Mouse (Mus musculus): ENCODE results near the gene 1700017B05Rik.
"Not testable (repeated sequence)": the region's sequence is repeated elsewhere in the genome, so short reads cannot be mapped to it uniquely, and the experiment has no call there.

The 1700017B05Rik gene

DNA sequence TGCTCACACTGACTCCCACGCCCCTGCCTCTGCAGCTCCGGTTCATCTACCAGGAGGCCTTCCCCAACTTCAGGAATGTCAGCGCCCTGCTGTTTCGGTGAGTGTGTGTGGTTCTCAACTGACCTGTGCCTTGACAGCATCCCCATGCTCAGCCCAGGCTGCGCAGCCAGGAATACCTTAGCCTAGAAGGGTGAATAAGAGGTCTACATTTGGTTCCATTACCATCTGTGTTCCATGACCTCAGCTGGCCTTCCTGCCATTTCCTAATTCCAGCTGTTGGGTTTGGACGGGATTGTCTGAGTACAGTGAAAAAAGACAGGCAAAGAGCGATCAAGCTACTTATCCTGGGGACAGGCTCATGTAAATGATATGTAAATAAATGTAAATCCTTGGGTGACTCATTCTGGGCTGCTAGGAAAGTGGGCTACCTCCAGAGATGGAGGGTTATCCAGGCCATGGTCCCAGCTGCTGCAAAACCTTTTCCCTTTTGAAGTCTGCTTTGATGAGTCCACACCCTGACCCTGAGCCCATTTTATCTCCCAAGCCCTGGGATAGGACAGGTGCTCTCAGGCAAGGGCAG is 18.2 kb downstream of the 1700017B05Rik start:
- DNase-seq (ENCODE audit: low spot score), result no peak

GRCm38 (mm10) chr9:57242916-57243315 is 19.5 kb downstream of the 1700017B05Rik start:
- DNase-seq (ENCODE audit: low spot score), result no peak

DNA sequence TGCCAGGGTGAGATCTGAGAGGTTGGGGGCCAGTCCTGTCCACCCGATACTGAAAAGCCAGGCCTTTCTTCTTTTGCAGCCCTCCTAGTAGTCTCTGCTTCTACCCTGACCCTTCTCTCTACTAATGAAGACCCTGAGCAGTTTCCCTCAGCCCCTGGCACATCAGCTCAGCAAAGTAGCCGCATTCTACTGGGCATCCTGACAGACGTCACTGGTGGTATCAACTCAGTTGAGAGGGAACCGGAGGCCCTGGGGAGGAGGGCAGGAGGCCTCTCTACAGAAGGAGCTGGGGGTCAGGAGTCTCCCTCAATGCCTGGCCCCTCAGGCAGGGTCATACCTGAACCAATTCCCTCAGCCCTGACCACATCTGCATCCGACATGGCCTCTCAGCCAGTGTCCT is 21.3 kb downstream of the 1700017B05Rik start:
- no peak for DNase-seq (ENCODE audit: low spot score)

DNA sequence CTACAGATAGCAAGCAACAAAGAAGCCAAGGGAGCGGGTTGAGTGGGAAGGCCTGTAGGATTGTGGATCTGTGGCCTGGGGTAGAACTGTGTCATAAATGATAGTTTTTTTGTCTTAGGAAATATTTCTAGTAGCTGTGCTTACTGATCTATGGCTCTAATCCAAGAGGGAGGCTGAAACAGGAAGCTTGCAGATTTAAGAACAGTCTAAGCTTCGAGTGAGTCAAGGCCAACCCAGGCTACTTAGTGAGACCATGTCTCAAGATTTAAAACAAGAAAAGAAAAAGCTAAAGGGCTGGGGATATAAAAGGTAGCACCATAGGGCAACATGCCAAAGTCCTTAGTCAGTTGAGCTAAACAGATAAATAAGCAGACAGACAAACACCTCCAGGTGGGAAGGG is 24.2 kb downstream of the 1700017B05Rik start:
- DNase-seq (ENCODE audit: low spot score), result no peak

GRCm38 (mm10) chr9:57237705-57238104 is 24.7 kb downstream of the 1700017B05Rik start:
- DNase-seq (ENCODE audit: low spot score), result no peak

GRCm38 (mm10) chr9:57236256-57236655 is 26.2 kb downstream of the 1700017B05Rik start, which contains the start of gene Trcg1:
Gene Trcg1, plus strand, starts transcription at chr9:57236556.
- DNase-seq (ENCODE audit: low spot score), result no peak

DNA sequence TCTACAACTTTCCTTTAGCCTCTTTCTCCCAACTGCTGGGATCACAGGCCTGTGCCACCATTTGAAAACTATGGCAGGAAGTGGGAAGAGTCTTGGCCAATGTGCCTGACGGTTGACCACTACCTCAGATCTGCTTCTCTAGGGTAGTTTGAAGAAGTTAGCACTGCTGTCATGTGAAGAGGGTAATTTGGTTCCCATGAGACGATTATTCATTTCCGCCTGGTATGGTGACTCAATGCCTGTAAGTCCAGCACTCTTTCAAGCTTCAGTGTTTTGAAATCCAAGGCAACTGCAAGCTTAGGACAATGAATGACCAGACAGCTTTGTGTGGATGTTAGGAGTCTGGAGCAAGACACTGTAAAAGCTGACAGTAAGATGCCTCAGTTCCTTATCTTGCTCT is 28.6 kb downstream of the 1700017B05Rik start:
- no peak for DNase-seq (ENCODE audit: low spot score)

DNA sequence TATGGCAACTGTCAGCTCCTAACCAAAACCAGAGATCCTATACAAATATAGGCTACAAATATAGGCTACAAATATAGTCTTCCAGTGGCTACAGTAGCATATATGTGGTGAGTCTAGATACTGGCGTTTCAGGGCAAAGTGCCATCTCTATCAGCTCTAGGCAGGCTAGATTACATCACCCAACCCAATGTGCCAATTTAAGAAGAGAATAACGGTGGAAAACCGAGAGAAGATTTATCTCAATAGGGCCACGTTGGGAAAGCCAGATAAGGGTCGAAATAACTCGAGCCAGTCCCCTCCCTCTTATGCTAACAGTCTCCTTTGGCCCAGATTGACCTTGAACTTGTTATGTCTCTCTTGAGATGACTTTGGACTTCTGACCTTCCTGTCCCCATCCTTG is 29.3 kb downstream of the 1700017B05Rik start:
- no peak for DNase-seq (ENCODE audit: low spot score)

DNA sequence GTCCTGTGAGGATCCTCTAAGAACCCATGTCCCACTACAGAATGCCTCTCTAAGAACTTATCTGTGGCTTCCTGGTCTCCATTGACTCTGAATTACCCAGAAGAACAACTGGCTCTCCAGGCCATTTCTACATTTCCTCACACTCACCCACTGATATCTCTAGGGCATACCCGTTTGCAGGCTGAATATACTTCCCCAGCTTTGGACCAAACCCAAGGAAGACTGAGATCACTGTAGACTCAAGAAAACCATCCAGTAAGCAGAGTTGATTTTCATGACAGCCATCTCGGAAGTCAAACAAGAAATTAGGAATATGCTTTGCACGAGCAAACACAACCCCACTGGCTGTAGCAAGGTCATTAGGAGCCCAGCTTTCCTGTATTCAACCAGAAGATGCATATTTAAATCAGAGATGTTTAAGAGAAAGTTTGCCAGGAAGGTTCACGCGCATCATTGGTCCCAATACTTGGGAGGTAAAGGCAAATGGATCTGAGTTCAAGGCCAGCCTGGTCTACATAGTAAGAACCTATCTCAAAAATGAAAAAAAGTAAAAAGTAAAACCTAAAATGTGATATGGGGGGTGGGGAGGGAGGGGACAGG is 30.0 kb downstream of the 1700017B05Rik start:
- no peak for DNase-seq (ENCODE audit: low spot score)

- no peak for DNase-seq (ENCODE audit: low spot score)
Observed at GRCm38 (mm10) chr9:57231536-57232255, 30.7 kb downstream of the 1700017B05Rik start.

- no peak for DNase-seq (ENCODE audit: low spot score)
Observed at GRCm38 (mm10) chr9:57230146-57230783, 32.1 kb downstream of the 1700017B05Rik start.

- DNase-seq (ENCODE audit: low spot score), result no peak
Observed at GRCm38 (mm10) chr9:57229726-57230125, 32.7 kb downstream of the 1700017B05Rik start.

- no peak for DNase-seq (ENCODE audit: low spot score)
Observed at GRCm38 (mm10) chr9:57228186-57228585, 34.2 kb downstream of the 1700017B05Rik start.

DNA sequence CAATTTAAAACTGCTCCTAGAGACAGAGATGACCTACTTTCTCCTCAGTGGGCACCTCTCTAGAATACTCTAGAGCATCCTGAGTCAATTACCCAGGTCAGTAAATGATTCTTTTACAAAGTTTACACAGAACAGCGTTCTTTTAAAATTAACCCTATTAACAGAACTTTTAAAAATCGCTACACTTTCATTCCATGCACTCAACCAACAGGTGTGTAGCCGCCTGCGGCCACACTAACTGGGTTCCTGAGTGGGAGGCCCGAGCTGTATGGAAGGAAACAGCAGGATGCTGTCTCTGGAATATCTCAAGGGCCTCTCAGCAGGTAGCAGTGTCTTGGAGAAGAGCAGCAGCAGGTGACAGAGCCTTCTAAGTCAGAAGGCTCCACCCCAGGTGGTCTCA is 35.2 kb downstream of the 1700017B05Rik start:
- no peak for DNase-seq (ENCODE audit: low spot score)

DNA sequence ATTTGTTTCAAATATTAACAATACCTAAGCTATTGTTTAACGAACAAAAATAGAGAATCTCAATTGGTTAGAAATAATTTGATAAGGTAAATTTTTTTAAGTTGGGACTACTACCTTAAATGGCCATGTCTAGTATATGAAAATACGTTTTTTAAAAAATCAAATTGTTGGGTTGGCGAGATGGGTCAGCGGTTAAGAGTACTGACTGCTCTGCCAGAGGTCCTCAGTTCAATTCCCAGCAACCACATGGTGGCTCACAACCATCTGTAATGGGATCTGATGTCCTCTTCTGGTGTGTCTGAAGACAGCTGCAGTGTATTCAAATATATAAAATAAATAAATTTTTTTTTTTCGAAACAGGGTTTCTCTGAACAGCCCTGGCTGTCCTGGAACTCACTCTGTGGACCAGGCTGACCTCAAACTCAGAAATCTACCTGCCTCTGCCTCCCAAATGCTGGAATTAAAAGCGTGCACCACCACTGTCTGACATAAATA is 35.7 kb downstream of the 1700017B05Rik start:
- DNase-seq (ENCODE audit: low spot score), result not testable (repeated sequence)

DNA sequence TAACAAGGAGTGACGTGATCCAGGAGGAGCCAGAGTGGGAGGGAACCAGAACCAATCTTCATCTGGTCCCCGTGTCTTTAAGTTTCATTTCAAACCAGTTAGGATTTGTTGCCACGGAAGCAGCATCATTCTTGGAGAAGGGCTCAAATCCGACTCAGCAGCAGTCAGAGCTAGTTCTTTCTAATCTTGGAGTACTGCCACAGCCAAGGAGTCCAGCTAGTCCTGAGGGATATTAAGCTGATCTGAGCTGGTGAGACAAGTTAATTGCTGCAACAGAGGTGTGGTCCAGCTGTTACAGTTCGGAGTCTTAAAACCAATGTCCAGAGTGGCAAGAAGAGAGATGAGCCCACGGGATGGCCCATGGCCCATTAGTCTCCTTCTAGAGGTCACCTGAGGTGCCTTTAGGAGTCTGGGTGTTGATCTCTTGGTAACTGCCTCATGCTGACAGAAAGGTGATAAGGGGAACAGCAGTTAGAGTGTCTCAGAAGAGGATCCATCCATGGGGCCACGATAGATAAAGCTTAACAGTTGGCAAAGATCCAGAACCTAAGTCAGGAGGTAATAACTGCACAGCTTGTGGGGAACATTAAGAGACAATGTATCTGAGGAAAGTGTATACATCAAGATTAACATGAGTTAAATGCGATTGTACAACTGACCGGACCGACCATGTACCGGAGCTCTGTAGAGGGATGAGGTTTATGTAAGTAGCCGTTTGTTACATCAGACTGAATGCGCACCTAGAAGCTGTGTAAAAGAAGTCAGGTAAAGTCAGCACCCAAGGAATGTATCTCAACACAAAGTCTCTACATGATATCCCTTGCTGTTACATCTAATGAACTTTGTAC is 36.4 kb downstream of the 1700017B05Rik start:
- DNase-seq (ENCODE audit: low spot score), result no peak

DNA sequence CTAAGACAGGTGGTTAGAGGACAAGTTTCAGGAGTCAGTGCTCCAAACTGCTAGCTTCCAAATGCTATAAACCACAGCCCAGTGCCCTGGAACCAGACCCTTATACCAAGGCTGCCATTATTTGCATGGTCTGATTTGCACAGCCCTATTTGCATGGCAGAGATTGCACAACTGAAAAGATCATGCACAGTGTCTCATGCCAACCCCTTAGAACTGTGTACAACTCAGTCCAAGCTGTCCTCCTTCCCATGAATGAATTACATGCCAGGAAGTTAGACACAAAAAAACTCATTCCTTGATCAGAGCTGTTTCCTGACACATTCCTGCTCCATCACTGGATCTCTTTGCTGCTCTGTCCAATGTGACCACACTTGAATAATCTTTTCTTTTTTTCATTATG is 39.1 kb downstream of the 1700017B05Rik start:
- DNase-seq (ENCODE audit: low spot score), result no peak

DNA sequence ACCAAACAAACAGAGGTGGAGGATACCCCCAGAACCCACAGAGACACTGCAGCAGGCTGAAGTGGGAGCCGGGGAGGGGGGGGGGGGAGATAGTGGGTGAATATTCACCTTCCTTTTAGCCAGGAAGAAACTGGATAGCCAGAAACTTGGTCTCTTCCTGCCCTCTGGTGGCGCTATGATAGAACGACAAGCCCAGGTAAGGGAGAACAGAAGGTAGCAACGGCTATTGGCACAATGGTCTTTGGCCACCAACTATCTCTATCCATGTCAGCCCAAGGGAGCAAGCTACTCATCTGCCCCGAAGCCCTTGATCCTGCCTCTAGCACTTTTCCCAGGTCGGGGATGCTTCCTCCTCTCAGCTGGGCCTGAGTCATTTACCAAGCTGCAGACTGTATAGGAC is 42.1 kb downstream of the 1700017B05Rik start:
- DNase-seq (ENCODE audit: low spot score), result peak; percentile 8

DNA sequence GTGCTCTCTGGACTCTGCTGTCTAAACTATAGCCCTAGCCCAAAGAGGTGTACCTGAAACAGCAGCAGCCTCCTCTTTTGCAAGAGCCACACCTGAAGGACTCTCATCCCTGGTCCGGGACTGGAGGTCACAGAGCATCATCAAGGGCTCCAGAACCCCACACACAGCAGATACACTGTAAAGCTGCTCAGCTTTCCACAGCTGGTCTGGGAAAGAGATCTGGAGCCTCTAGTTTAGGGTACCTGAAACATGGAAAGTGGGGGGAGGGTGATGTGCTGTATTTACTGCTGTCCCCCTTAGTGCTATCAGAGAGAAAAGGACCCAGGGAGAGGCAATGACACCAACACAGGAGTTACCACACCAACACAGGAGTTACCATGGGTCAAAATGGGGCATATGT is 42.9 kb downstream of the 1700017B05Rik start:
- no peak for DNase-seq (ENCODE audit: low spot score)

GRCm38 (mm10) chr9:57218776-57219175 is 43.6 kb downstream of the 1700017B05Rik start:
- no peak for DNase-seq (ENCODE audit: low spot score)

- no peak for DNase-seq (ENCODE audit: low spot score)
Observed at GRCm38 (mm10) chr9:57217220-57217619, 45.2 kb downstream of the 1700017B05Rik start.

DNA sequence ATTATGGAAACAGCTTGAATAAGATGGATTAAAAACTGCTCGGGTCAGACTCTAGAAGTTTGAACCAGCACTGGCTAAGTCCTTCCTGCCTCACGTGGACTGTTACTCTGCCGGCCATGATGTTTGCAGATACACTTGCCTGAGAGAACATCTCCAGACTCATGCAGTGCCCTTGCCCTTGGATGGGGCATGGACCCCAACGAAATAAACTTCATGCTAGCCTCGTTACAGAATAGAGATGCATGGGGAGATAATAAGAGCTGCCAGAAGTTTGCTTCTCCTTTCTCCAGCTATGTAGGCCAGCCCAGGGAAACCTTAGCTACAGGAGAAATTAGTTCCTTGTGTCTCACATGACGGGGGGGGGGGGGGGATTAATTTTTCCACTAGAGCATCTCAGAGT is 47.9 kb downstream of the 1700017B05Rik start:
- no peak for DNase-seq (ENCODE audit: low spot score)
